Mouse (Mus musculus) limb, embryonic 10.5 days (tissue): Measurements from ENCODE around the gene Csrnp1. TPM values are rescaled to one million over a fixed set of nuclear protein-coding genes. Genes with fewer than 3 reads are reported as not detected.
A peak's percentile ranks its signal among the peaks of the same experiment; 100 is the strongest.

Experiments
- DNase-seq: peaks from one replicate; pipeline ENCODE4 v3.0.0-alpha.2; 2017; ENCODE audit warnings: low spot score
- H3K27ac ChIP-seq: fragments of 300-500 bp; sonication (generic); 2 replicates; pipeline ENCODE4 v1.5.1; 2016; ENCODE audit warnings: mild to moderate bottlenecking
- H3K27me3 ChIP-seq: fragments of 300-500 bp; sonication (generic); 2 replicates; pipeline ENCODE4 v1.6.1; 2016; ENCODE audit warnings: low read depth, mild to moderate bottlenecking; ENCODE audit not compliant: poor library complexity, severe bottlenecking
- H3K36me3 ChIP-seq: fragments of 300-500 bp; sonication (generic); 2 replicates; pipeline ENCODE4 v1.6.1; 2016; ENCODE audit warnings: mild to moderate bottlenecking, moderate library complexity
- H3K4me1 ChIP-seq: fragments of 300-500 bp; sonication (generic); 2 replicates; pipeline ENCODE4 v1.6.1; 2016
- H3K4me3 ChIP-seq: fragments of 300-500 bp; sonication (generic); 2 replicates; pipeline ENCODE4 v1.5.1; 2016; ENCODE audit warnings: mild to moderate bottlenecking, moderate library complexity
- H3K9me3 ChIP-seq: fragments of 300-500 bp; sonication (generic); replicated peaks from 2 replicates; pipeline ENCODE4 v1.6.1; 2016; ENCODE audit warnings: mild to moderate bottlenecking
- WGBS: fragments of 180-500 bp; shearing (Covaris S2); methylation state at CpG from one replicate; pipeline ENCODE4 v1.1.7; 2016; 5-methylcytosine and 5-hydroxymethylcytosine counted together
- polyA plus RNA-seq: library from polyadenylated mRNA; unstranded; fragments of >200 nt; fragmentation: Nextera tagmentation; extraction: Ambion mirVana; gene quantifications from 2 replicates; pipeline ENCODE4 v1.2.1, GENCODE M21; 2016

Gene Csrnp1
- polyA plus RNA-seq, 1 experiment from 2014 or later = 3.5 TPM

- WGBS = under 1% methylated on average over 16 of the region's 16 CpGs
- Histone ChIP-seq H3K9me3 (no peaks in the 10 kb centered on the region), H3K27ac (peak overlapping the region; percentile 93), H3K27me3 (no peaks in the 10 kb centered on the region), H3K4me3 (peak overlapping the region; percentile 73), H3K36me3 (no peaks in the 10 kb centered on the region; the same call in 1 of the 2 replicates), H3K4me1 (peaks cover 92% of the 10 kb centered on the region)
- peak; percentile 80 for DNase-seq
Observed at GRCm38 (mm10) chr9:119981183-119982179, 3.0 kb downstream of the Csrnp1 start.

- peak overlapping the region; percentile 73 for H3K4me3 ChIP-seq
- H3K27me3 ChIP-seq = no peaks in the 10 kb centered on the region
- H3K9me3 ChIP-seq = no peaks in the 10 kb centered on the region
- no peaks in the 10 kb centered on the region; the same call in 1 of the 2 replicates for H3K36me3 ChIP-seq
- H3K4me1 ChIP-seq = peaks cover 89% of the 10 kb centered on the region
- WGBS = 6% methylated on average over 4 of the region's 4 CpGs
- H3K27ac ChIP-seq = peak overlapping the region; percentile 93
- peak; percentile 45 for DNase-seq
Observed at GRCm38 (mm10) chr9:119980770-119981182, 3.7 kb downstream of the Csrnp1 start.

- H3K9me3 ChIP-seq = no peaks in the 10 kb centered on the region
- 60% methylated on average over 2 of the region's 2 CpGs for WGBS
- peak overlapping the region; percentile 67 for H3K27ac ChIP-seq
- DNase-seq = no peak
- no peak overlapping the region for H3K4me3 ChIP-seq
- H3K36me3 ChIP-seq = peaks cover 5% of the 10 kb centered on the region
- H3K4me1 ChIP-seq = peaks cover 84% of the 10 kb centered on the region
- no peaks in the 10 kb centered on the region for H3K27me3 ChIP-seq
Observed at GRCm38 (mm10) chr9:119979749-119980148, 4.7 kb downstream of the Csrnp1 start.

GRCm38 (mm10) chr9:119978811-119979441 lies 5.5 kb downstream of the Csrnp1 start:
- Histone ChIP-seq H3K27me3 (no peaks in the 10 kb centered on the region), H3K27ac (peak overlapping the region; percentile 67), H3K4me1 (peaks cover 76% of the 10 kb centered on the region), H3K4me3 (no peak overlapping the region), H3K9me3 (no peaks in the 10 kb centered on the region), H3K36me3 (peaks cover 14% of the 10 kb centered on the region)
- 83% methylated on average over 6 of the region's 6 CpGs for whole genome bisulfite sequencing
- no peak for DNase-seq

- H3K4me1 ChIP-seq = peaks cover 70% of the 10 kb centered on the region
- H3K27ac ChIP-seq = peak overlapping the region; percentile 67
- H3K4me3 ChIP-seq = no peak overlapping the region
- WGBS = 67% methylated on average over 9 of the region's 9 CpGs
- no peaks in the 10 kb centered on the region for H3K9me3 ChIP-seq
- DNase-seq = no peak
- peaks cover 20% of the 10 kb centered on the region for H3K36me3 ChIP-seq
- no peaks in the 10 kb centered on the region for H3K27me3 ChIP-seq
Observed at GRCm38 (mm10) chr9:119978151-119978810, 6.2 kb downstream of the Csrnp1 start.

- 55% methylated on average over 5 of the region's 5 CpGs for WGBS
- peaks cover 27% of the 10 kb centered on the region for H3K36me3 ChIP-seq
- peaks cover 63% of the 10 kb centered on the region for H3K4me1 ChIP-seq
- H3K9me3 ChIP-seq = no peaks in the 10 kb centered on the region
- H3K27me3 ChIP-seq = no peaks in the 10 kb centered on the region
- peak overlapping the region; percentile 67 for H3K27ac ChIP-seq
- no peak overlapping the region for H3K4me3 ChIP-seq
- no peak for DNase-seq
Observed at GRCm38 (mm10) chr9:119977557-119978060, 6.8 kb downstream of the Csrnp1 start.

- no peaks in the 10 kb centered on the region for H3K27me3 ChIP-seq
- peak overlapping the region; percentile 67 for H3K27ac ChIP-seq
- WGBS = 55% methylated on average over 17 of the region's 17 CpGs
- peaks cover 34% of the 10 kb centered on the region for H3K36me3 ChIP-seq
- H3K9me3 ChIP-seq = no peaks in the 10 kb centered on the region
- no peak for DNase-seq
- peaks cover 56% of the 10 kb centered on the region for H3K4me1 ChIP-seq
- H3K4me3 ChIP-seq = no peak overlapping the region
Observed at GRCm38 (mm10) chr9:119976704-119977556, 7.5 kb downstream of the Csrnp1 start.

- 96% methylated on average over 4 of the region's 4 CpGs for WGBS
Observed at GRCm38 (mm10) chr9:119975286-119975685, 9.2 kb downstream of the Csrnp1 start.

GRCm38 (mm10) chr9:119974609-119975008 lies 9.8 kb downstream of the Csrnp1 start:
- Histone ChIP-seq H3K36me3 (peaks cover 41% of the 10 kb centered on the region), H3K27ac (no peak overlapping the region), H3K4me1 (peaks cover 44% of the 10 kb centered on the region), H3K4me3 (no peak overlapping the region), H3K27me3 (no peaks in the 10 kb centered on the region), H3K9me3 (no peaks in the 10 kb centered on the region)
- WGBS = 83% methylated on average over 5 of the region's 5 CpGs
- DNase-seq = no peak

More at GRCm38 (mm10) chr9:119975286-119975685, 9.2 kb downstream of the Csrnp1 start:
- Histone ChIP-seq H3K36me3 (peaks cover 41% of the 10 kb centered on the region), H3K9me3 (no peaks in the 10 kb centered on the region), H3K27ac (no peak overlapping the region), H3K4me3 (no peak overlapping the region), H3K4me1 (peaks cover 47% of the 10 kb centered on the region), H3K27me3 (no peaks in the 10 kb centered on the region)
- DNase-seq = no peak

- no peak overlapping the region for H3K27ac ChIP-seq
- H3K27me3 ChIP-seq = no peaks in the 10 kb centered on the region
- H3K9me3 ChIP-seq = no peaks in the 10 kb centered on the region
- peaks cover 38% of the 10 kb centered on the region for H3K4me1 ChIP-seq
- peaks cover 41% of the 10 kb centered on the region for H3K36me3 ChIP-seq
- H3K4me3 ChIP-seq = no peak overlapping the region
- no peak for DNase-seq
- WGBS = 90% methylated on average over 27 of the region's 27 CpGs
Observed at GRCm38 (mm10) chr9:119973869-119974520, 10.5 kb downstream of the Csrnp1 start.

- H3K27me3 ChIP-seq = no peaks in the 10 kb centered on the region
- H3K36me3 ChIP-seq = peaks cover 41% of the 10 kb centered on the region
- WGBS = 95% methylated on average over 23 of the region's 23 CpGs
- H3K9me3 ChIP-seq = no peaks in the 10 kb centered on the region
- no peak for DNase-seq
- no peak overlapping the region for H3K4me3 ChIP-seq
- peaks cover 30% of the 10 kb centered on the region for H3K4me1 ChIP-seq
- H3K27ac ChIP-seq = no peak overlapping the region
Observed at GRCm38 (mm10) chr9:119973281-119973680, 11.2 kb downstream of the Csrnp1 start.
